Mouse (Mus musculus): ENCODE data around the gene Fam71a. TPM values are rescaled to one million over a fixed set of nuclear protein-coding genes. Genes with fewer than 3 reads are reported as not detected.
"Not testable (repeated sequence)": the region's sequence is repeated elsewhere in the genome, so short reads cannot be mapped to it uniquely, and the experiment has no call there.

Fam71a gene
- polyA plus RNA-seq, 1 experiment from 2014 or later: not detected

DNA sequence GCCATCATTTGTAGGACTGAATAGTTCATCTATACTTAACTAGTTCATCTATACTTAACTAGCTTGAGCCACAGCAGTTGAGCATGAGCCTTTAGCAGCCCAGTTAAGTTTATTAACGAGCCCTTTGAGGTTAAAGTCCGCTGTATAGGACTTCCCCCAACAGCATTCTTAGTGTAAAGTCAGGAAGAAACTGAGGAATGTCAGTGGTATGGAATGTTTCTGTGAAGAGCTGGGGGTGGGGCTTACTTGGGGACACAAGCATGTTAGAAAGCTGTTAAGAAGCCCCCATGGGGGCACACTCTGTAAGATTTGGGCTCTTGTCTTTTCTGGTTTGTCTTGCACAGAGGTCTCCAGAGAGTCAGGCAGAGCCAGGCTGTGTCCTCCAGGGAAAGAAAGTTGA is 15.2 kb upstream of the Fam71a start:
- no peak overlapping the region for H3K9ac ChIP-seq (replicated peaks)
- H3K27me3 ChIP-seq (replicated peaks): peaks cover 75% of the 10 kb centered on the region
- H3K36me3 ChIP-seq: no peaks in the 10 kb centered on the region
- no peak overlapping the region for H3K27ac ChIP-seq (replicated peaks)
- H3K4me1 ChIP-seq: peaks cover 49% of the 10 kb centered on the region
- H3K9me3 ChIP-seq (replicated peaks): no peaks in the 10 kb centered on the region
- 50% methylated on average over 2 of the region's 2 CpGs for WGBS
- ATAC-seq (ENCODE audit: low FRiP score): no peak
- no peak overlapping the region for H3K4me3 ChIP-seq (replicated peaks)
- no peak overlapping the region for H3K4me2 ChIP-seq

DNA sequence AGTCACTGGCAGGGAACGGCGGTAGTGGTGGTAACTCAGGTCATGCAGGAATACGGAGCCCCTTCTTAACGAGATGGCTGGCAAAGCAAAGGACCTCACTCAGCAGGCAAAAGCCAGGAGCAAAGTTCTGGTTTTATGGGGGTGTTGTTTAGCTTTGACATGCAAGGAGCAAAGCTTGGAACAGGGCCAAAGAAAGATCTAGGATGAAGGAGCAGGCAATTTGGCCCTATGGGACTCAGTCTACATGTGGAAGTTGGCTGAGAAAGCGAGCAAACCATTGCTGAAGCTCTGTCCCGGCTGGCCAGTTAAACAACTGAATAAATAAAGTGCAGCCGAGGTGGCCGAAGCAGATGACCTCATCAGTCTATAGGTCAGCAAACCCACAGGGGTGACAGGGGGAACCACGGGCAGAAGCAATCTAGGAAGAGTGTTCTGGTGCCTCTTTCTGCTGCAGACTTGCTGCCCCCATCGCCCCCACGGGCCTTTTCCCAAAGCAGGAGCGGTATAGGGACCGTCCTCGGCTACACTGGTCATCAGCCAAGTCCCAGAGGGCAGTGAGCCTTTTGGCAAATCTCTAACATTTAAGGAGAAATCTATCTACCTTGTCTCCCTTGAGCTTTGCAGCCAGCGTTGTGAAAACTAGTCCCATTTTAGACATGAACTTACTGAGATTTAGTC is 14.0 kb upstream of the Fam71a start:
- no peak overlapping the region for H3K9ac ChIP-seq (replicated peaks)
- ATAC-seq (ENCODE audit: low FRiP score): no peak
- WGBS: 37% methylated on average over 15 of the region's 15 CpGs
- H3K4me1 ChIP-seq: peaks cover 37% of the 10 kb centered on the region
- H3K36me3 ChIP-seq: no peaks in the 10 kb centered on the region
- no peak overlapping the region for H3K4me3 ChIP-seq (replicated peaks)
- no peak overlapping the region for H3K27ac ChIP-seq (replicated peaks)
- peaks cover 69% of the 10 kb centered on the region for H3K27me3 ChIP-seq (replicated peaks)
- no peak overlapping the region for H3K4me2 ChIP-seq
- no peaks in the 10 kb centered on the region for H3K9me3 ChIP-seq (replicated peaks)

DNA sequence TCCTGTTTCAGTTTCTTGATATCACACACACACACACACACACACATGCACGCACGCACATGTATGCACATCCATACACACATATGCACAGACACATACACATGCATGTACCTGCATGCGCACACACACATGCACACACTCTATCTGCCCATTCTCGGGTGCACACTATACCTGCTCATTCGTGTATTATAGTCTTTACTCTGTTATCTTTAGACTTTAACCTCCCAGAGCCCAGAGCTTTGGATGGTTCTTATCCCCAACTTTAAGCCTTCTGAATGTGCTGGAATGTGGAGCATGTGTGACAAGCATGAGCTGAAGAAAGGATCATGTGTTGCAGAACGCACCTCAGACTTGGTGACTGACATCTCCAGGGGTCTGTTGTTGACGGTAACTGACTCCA is 12.3 kb upstream of the Fam71a start:
- peaks cover 21% of the 10 kb centered on the region for H3K4me1 ChIP-seq
- no peaks in the 10 kb centered on the region for H3K9me3 ChIP-seq (replicated peaks)
- no peak overlapping the region for H3K4me3 ChIP-seq (replicated peaks)
- peaks cover 53% of the 10 kb centered on the region for H3K27me3 ChIP-seq (replicated peaks)
- WGBS: 86% methylated on average over 7 of the region's 7 CpGs
- H3K36me3 ChIP-seq: no peaks in the 10 kb centered on the region
- no peak overlapping the region for H3K9ac ChIP-seq (replicated peaks)
- H3K27ac ChIP-seq (replicated peaks): no peak overlapping the region
- H3K4me2 ChIP-seq: no peak overlapping the region
- no peak for ATAC-seq (ENCODE audit: low FRiP score)

DNA sequence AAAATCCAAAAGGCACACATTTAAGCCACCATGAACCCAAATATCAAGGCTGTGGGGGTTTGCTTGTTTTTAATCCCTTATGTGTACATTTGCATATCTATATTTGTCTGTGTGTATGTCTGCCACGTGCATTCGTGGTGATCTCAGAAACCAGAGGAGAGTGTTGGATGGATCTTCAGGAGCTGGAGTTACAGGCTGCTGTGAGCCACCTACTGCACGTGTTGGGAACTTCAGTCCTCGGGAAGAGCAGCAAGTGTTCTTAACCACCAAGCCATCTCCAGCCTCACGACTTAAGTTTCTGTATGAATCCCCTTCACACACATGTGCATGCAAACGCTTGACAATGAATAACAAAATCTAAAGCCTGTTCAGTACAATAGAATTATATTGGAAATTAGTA is 7.9 kb upstream of the Fam71a start:
- H3K9ac ChIP-seq (replicated peaks): no peak overlapping the region
- no peak overlapping the region for H3K4me2 ChIP-seq
- no peaks in the 10 kb centered on the region for H3K4me1 ChIP-seq
- no peak for ATAC-seq (ENCODE audit: low FRiP score)
- H3K9me3 ChIP-seq (replicated peaks): no peaks in the 10 kb centered on the region
- no peak overlapping the region for H3K4me3 ChIP-seq (replicated peaks)
- H3K27me3 ChIP-seq (replicated peaks): 0 out of 2 replicates have a peak, but pooled peaks cover 12% of the 10 kb centered on the region
- no peak overlapping the region for H3K27ac ChIP-seq (replicated peaks)
- WGBS: 20% methylated on average over 6 of the region's 6 CpGs
- H3K36me3 ChIP-seq: no peaks in the 10 kb centered on the region

DNA sequence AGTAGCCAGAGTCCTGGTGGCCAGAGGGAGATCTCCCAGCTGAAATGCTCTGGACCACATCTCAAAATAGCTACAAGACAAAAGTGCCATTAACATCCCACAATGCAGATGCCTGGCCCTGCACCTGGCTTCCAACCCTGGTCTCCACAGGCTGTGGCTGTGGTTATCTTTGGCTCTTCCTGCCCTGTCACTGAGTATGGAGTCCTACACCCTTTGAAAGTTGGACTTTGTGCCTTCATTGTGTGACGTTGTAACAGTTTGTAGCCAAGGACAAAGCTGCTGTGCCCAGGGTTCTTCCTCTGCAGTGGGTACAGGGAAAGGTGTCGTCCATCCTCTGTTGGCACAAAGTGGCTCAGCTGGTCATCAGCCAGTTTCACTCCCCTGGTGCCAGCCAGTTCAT is 5.8 kb upstream of the Fam71a start:
- Histone ChIP-seq H3K27me3 (replicated peaks) (0 out of 2 replicates have a peak, but pooled peaks cover 4% of the 10 kb centered on the region), H3K4me1 (peaks cover 9% of the 10 kb centered on the region; the same call in 1 of the 2 replicates), H3K36me3 (no peaks in the 10 kb centered on the region), H3K4me3 (replicated peaks) (no peak overlapping the region), H3K9ac (replicated peaks) (no peak overlapping the region), H3K9me3 (replicated peaks) (no peaks in the 10 kb centered on the region), H3K27ac (replicated peaks) (no peak overlapping the region), H3K4me2 (no peak overlapping the region)
- no peak for ATAC-seq (ENCODE audit: low FRiP score)
- WGBS: 82% methylated on average over 2 of the region's 2 CpGs

DNA sequence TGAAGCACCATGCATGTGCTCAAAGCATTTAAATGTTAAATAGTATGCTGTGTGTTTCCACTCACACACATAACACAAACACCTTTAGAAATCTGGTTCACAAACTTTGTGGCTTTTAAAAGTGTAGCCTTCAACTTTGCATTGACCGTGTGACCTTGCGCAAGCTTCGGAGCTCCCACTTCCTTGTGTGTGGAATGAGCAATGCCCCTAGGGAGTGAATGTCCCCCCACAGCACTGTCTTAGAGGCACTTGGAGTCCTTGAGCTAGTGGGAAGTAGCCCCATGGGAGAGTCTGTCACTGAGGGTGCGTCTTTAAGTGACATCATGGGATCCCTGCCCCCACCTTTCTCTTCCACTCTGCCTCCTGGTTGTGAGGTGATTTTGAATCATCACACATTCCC is 1.6 kb upstream of the Fam71a start:
- no peaks in the 10 kb centered on the region for H3K9me3 ChIP-seq (replicated peaks)
- no peaks in the 10 kb centered on the region for H3K27me3 ChIP-seq (replicated peaks)
- H3K27ac ChIP-seq (replicated peaks): no peak overlapping the region
- H3K9ac ChIP-seq (replicated peaks): no peak overlapping the region
- no peak for ATAC-seq (ENCODE audit: low FRiP score)
- no peaks in the 10 kb centered on the region for H3K36me3 ChIP-seq
- H3K4me2 ChIP-seq: no peak overlapping the region
- H3K4me1 ChIP-seq: peaks cover 9% of the 10 kb centered on the region; the same call in 1 of the 2 replicates
- 79% methylated on average over 4 of the region's 4 CpGs for WGBS
- no peak overlapping the region for H3K4me3 ChIP-seq (replicated peaks)

DNA sequence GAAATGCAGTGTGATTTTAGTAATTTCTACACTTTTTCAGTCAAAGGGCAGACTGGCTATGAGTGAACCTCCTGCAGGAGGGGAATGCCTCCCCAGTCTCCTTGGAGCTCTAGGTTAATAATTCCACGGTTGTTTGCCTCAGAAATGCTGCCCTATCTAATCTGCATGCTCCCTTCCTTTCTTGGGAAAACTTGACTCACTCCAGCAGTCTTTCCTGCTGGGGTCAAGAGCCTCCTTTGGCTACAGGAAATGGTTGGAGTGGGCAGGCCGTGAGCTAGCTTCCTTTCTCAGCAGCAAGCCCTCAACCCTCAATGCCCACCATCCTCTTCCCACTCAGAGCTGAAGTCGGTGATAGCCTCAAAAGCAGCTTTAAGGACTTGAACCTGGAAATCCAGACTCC is 10.3 kb downstream of the Fam71a start:
- H3K9me3 ChIP-seq (replicated peaks): no peaks in the 10 kb centered on the region
- H3K4me2 ChIP-seq: no peak overlapping the region
- no peaks in the 10 kb centered on the region for H3K27me3 ChIP-seq (replicated peaks)
- ATAC-seq (ENCODE audit: low FRiP score): no peak
- H3K36me3 ChIP-seq: no peaks in the 10 kb centered on the region
- no peak overlapping the region for H3K27ac ChIP-seq (replicated peaks)
- H3K9ac ChIP-seq (replicated peaks): no peak overlapping the region
- WGBS: 65% methylated on average over 3 of the region's 3 CpGs
- no peak overlapping the region for H3K4me3 ChIP-seq (replicated peaks)
- H3K4me1 ChIP-seq: no peaks in the 10 kb centered on the region

DNA sequence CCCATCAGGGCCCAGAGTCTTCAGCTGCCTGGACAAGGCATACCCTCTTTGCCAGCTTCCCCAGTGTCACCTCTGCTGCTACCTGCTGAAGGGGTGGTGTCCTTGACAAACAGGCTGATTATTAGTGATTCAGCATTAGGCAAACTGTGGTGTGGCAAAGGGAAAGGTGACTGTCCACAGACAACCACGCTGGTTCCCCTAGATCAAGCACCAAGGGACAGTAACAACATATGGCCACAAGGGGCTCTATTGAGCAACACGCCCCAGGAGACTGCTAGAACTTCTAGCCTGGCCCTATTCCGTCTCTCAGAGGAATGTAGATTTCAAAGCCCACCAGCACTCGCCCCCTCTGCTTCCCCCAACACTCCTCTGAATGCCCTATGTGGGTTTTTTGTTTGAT is 11.6 kb downstream of the Fam71a start:
- Histone ChIP-seq H3K4me1 (no peaks in the 10 kb centered on the region), H3K27me3 (replicated peaks) (no peaks in the 10 kb centered on the region), H3K4me3 (replicated peaks) (no peak overlapping the region), H3K4me2 (no peak overlapping the region), H3K9ac (replicated peaks) (no peak overlapping the region), H3K36me3 (no peaks in the 10 kb centered on the region), H3K9me3 (replicated peaks) (no peaks in the 10 kb centered on the region), H3K27ac (replicated peaks) (no peak overlapping the region)
- WGBS: 23% methylated on average over 4 of the region's 4 CpGs
- no peak for ATAC-seq (ENCODE audit: low FRiP score)

DNA sequence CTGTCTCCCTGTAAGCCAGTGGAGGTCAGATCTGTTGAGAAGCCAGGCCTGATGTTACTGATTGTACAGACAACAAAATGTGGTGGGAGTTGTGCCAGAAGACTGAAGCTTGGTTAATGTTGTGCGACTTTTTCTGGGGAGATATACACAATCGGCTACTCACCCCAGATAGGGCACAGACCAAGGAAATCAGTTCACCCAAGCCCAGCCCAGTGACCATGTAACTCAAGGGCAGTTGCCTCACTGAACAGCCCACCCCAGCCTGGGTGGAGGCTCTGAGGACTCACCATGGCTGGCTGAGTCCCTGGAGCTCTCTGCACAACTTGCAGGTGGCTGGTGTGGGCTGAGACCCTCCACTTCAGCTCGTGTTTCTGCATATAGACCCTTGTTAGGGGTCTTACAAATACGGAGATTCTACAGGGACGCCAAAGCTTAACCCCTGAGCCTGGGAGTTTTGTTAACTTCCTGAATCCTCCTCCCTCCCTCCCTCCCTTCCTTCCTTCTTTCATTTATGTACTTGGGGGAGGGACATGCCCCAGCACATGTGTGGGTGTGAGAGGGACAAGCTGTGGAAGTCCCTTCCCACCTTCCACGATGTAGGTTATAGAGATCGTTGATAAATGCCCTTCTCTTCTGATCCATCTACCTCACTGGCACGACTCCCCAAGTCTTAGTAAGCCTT is 13.6 kb downstream of the Fam71a start:
- Histone ChIP-seq H3K36me3 (no peaks in the 10 kb centered on the region), H3K9ac (replicated peaks) (no peak overlapping the region), H3K27me3 (replicated peaks) (no peaks in the 10 kb centered on the region), H3K9me3 (replicated peaks) (no peaks in the 10 kb centered on the region), H3K4me3 (replicated peaks) (no peak overlapping the region), H3K4me2 (no peak overlapping the region), H3K27ac (replicated peaks) (no peak overlapping the region), H3K4me1 (no peaks in the 10 kb centered on the region)
- ATAC-seq (ENCODE audit: low FRiP score): no peak
- 79% methylated on average over 8 of the region's 8 CpGs for WGBS

DNA sequence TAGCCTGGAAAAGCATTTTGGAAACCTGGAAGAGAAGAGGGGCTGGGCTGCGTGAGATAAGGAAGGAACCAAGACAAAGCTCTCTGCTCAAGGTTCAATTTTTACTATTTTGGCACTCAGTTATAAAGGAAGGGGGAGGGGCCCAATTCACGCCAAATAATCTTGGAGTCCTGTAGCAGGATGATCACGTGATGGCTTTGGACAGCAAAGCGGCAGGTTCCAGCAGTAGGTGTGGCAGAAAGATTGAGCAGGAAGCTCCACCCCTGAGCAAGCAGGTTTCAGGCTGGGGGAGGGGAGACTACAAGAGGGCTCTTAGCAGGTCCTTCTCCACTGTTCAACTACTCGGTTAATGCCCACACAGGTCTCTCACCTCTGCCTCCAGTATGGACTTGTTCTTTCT is 15.1 kb downstream of the Fam71a start:
- H3K4me2 ChIP-seq; H3K9me3 ChIP-seq (replicated peaks); ATAC-seq (ENCODE audit: low FRiP score); H3K4me1 ChIP-seq; H3K36me3 ChIP-seq; H3K9ac ChIP-seq (replicated peaks); H3K4me3 ChIP-seq (replicated peaks); H3K27me3 ChIP-seq (replicated peaks); H3K27ac ChIP-seq (replicated peaks): not testable (repeated sequence)
- 89% methylated on average over 5 of the region's 5 CpGs for WGBS

DNA sequence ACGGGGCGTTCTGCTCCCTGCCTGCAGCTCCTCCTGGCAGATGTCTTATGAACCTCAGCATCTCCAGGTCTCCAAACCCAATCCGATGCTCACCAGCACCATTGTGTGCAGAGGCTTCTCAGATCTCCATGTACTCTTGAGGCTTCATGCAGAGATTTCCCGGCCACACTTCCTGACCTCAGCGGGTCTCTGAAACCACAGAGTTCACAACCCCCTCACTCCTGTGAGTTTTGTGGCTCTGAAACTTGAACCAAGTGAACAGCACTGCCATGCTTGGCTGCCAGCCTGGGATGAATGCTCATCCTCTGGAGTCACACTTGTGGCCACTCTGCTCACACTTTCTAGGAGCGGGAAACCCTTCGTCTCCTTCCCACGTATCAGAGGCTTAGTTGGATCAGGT is 23.6 kb downstream of the Fam71a start:
- no peak for ATAC-seq (ENCODE audit: low FRiP score)
- H3K36me3 ChIP-seq: no peaks in the 10 kb centered on the region
- no peak overlapping the region for H3K9ac ChIP-seq (replicated peaks)
- H3K27me3 ChIP-seq (replicated peaks): no peaks in the 10 kb centered on the region
- no peak overlapping the region for H3K4me3 ChIP-seq (replicated peaks)
- 89% methylated on average over 8 of the region's 8 CpGs for WGBS
- no peaks in the 10 kb centered on the region for H3K9me3 ChIP-seq (replicated peaks)
- H3K4me2 ChIP-seq: no peak overlapping the region
- H3K27ac ChIP-seq (replicated peaks): no peak overlapping the region
- no peaks in the 10 kb centered on the region for H3K4me1 ChIP-seq

DNA sequence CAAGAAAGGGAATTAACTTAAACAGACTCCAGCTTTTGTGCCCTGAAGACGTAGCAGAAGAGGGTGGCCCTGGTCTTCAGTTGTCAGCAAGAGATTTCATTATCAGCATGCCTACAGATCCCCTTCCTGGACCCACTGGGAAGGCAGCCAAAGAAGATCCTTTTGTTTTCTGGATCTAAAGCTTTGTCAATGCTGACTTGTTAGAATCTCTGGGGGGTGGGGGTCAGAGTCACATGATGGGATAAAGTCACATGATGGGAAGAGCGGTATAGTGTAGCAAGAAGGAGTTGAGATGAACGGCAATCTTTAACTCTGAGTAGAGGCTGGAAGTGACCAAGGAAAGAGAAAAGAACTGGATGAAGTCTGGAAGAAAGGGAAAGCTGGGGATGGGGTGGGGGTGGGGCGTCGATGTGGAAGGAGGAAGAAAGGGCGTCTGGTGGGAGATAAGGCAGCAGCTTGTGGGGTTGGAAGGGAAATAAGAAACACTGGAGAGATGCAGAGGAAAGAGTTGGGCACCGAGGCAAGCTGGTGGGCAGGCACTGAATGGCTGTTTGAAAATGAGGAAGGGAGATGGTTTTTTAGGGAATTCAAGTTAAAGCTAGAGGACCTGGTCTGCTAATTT is 25.6 kb downstream of the Fam71a start:
- Histone ChIP-seq H3K4me2 (no peak overlapping the region), H3K4me3 (replicated peaks) (no peak overlapping the region), H3K27ac (replicated peaks) (no peak overlapping the region), H3K27me3 (replicated peaks) (no peaks in the 10 kb centered on the region), H3K9me3 (replicated peaks) (no peaks in the 10 kb centered on the region), H3K36me3 (no peaks in the 10 kb centered on the region), H3K4me1 (no peaks in the 10 kb centered on the region), H3K9ac (replicated peaks) (no peak overlapping the region)
- no peak for ATAC-seq (ENCODE audit: low FRiP score)
- 66% methylated on average over 7 of the region's 7 CpGs for WGBS
